Mouse (Mus musculus): ENCODE measurements at regions not wholly inside any gene's neighbourhood (a gene's known extent, or its start where the extent isn't known, plus 50 kb on each side); places are given as distances from the start of the nearest gene placed in this dataset.

- DNase-seq (ENCODE audit: low spot score in 2 of 2): no peak
Measured at GRCm38 (mm10) chr2:8562948-8563347, 1053.6 kb upstream of the Celf2 start.

- no peak for DNase-seq (ENCODE audit: low spot score in 2 of 2)
Measured at GRCm38 (mm10) chr2:8546116-8546515, 1036.8 kb upstream of the Celf2 start.

- no peak for DNase-seq (ENCODE audit: low spot score in 2 of 2)
Measured at GRCm38 (mm10) chr2:8536842-8537241, 1027.5 kb upstream of the Celf2 start.

- DNase-seq (ENCODE audit: low spot score in 2 of 2): peak in 1 of 2 experiments; percentile 17
Measured at GRCm38 (mm10) chr2:8498466-8498865, 989.1 kb upstream of the Celf2 start.

- no peak for DNase-seq (ENCODE audit: low spot score in 2 of 2)
Measured at GRCm38 (mm10) chr2:8477827-8478528, 968.6 kb upstream of the Celf2 start.

- no peak for DNase-seq (ENCODE audit: low spot score in 2 of 2)
Measured at GRCm38 (mm10) chr2:8470546-8470945, 961.2 kb upstream of the Celf2 start.

- DNase-seq (ENCODE audit: low spot score in 2 of 2): no peak
Measured at GRCm38 (mm10) chr2:8468989-8469388, 959.6 kb upstream of the Celf2 start.

- no peak for DNase-seq (ENCODE audit: low spot score in 2 of 2)
Measured at GRCm38 (mm10) chr2:8468351-8468750, 959.0 kb upstream of the Celf2 start.

- no peak for DNase-seq (ENCODE audit: low spot score in 2 of 2)
Measured at GRCm38 (mm10) chr2:8467531-8468203, 958.3 kb upstream of the Celf2 start.

GRCm38 (mm10) chr2:8452566-8453243 lies 943.3 kb upstream of the Celf2 start:
- no peak for DNase-seq (ENCODE audit: low spot score in 2 of 2)

GRCm38 (mm10) chr2:8441230-8441629 lies 931.9 kb upstream of the Celf2 start:
- no peak for DNase-seq (ENCODE audit: low spot score in 2 of 2)

GRCm38 (mm10) chr2:8429652-8430343 lies 920.4 kb upstream of the Celf2 start:
- DNase-seq (ENCODE audit: low spot score in 2 of 2): no peak

GRCm38 (mm10) chr2:8428145-8428544 lies 918.8 kb upstream of the Celf2 start:
- DNase-seq (ENCODE audit: low spot score in 2 of 2): no peak

- DNase-seq (ENCODE audit: low spot score in 2 of 2): no peak
Measured at GRCm38 (mm10) chr2:8427720-8428119, 918.4 kb upstream of the Celf2 start.

- DNase-seq (ENCODE audit: low spot score in 2 of 2): no peak
Measured at GRCm38 (mm10) chr2:8415917-8416316, 906.6 kb upstream of the Celf2 start.

GRCm38 (mm10) chr2:8394128-8394527 lies 884.8 kb upstream of the Celf2 start:
- DNase-seq (ENCODE audit: low spot score in 2 of 2): no peak

GRCm38 (mm10) chr2:8389530-8389929 lies 880.2 kb upstream of the Celf2 start:
- DNase-seq (ENCODE audit: low spot score in 2 of 2): no peak

GRCm38 (mm10) chr2:8380246-8380645 lies 870.9 kb upstream of the Celf2 start:
- DNase-seq (ENCODE audit: low spot score in 2 of 2): peak; percentile 29 to 54

- no peak for DNase-seq (ENCODE audit: low spot score in 2 of 2)
Measured at GRCm38 (mm10) chr2:8379590-8379989, 870.2 kb upstream of the Celf2 start.

- no peak for DNase-seq (ENCODE audit: low spot score in 2 of 2)
Measured at GRCm38 (mm10) chr2:8347867-8348266, 838.5 kb upstream of the Celf2 start.

GRCm38 (mm10) chr2:8344748-8345147 lies 835.4 kb upstream of the Celf2 start:
- peak; percentile 39 to 44 for DNase-seq (ENCODE audit: low spot score in 2 of 2)

GRCm38 (mm10) chr2:8338271-8338670 lies 828.9 kb upstream of the Celf2 start:
- no peak for DNase-seq (ENCODE audit: low spot score in 2 of 2)
